ENCODE assay signal across 8 mouse cellular contexts in genomic region chr10:78412319-78413151, GRCm38 (mm10). TPM values are rescaled to one million over a fixed set of nuclear protein-coding genes. Genes with fewer than 3 reads are reported as not detected.
A peak's percentile ranks its signal among the peaks of the same experiment; 100 is the strongest.
DNase-seq lines count a peak whose midpoint lies in the region; ATAC-seq and TF ChIP-seq lines count a peak whose summit lies in the region.

Gene Rrp1 (minus strand): TSS chr10:78413043.

- TF ChIP-seq CTCF in Patski (IDR thresholded peaks at IDR 0.05) = no peak

- H3K36me3 ChIP-seq in hindbrain, embryonic 13.5 days = peaks cover 33% of the 10 kb centered on the region

- under 1% methylated on average over 70 of the region's 70 CpGs for WGBS in hindbrain, embryonic 13.5 days

- peak within 1 kb of the TSS; percentile 85 for H3K9ac ChIP-seq in hindbrain, embryonic 13.5 days

- POLR2A ChIA-PET in Patski (lab: Charles Lee) = interaction anchor here (0.9 to 1.9 kb wide), 4 partner anchors 12 to 49 kb away, joined by 3 to 7 read pairs (median 5); no protein-coding TSS in a partner anchor

- H3K27me3 ChIP-seq in Patski = no peaks in the 10 kb centered on the region
- H3K27me3 ChIP-seq in hindbrain, embryonic 13.5 days = no peaks in the 10 kb centered on the region

- peaks cover 14% of the 10 kb centered on the region for H3K4me1 ChIP-seq in hindbrain, embryonic 13.5 days (replicated peaks)

- peak; percentile 44 for ATAC-seq in Patski
- peak; percentile 94 for ATAC-seq in hindbrain, embryonic 13.5 days (ENCODE audit: low FRiP score)

- DNase-seq in Patski (ENCODE audit: low read depth, low spot score) = no peak
- DNase-seq in cerebellum, postnatal 14 days = peak; percentile 97 to 99
- DNase-seq in frontal cortex, postnatal 14 days (ENCODE audit: low spot score in 2 of 2) = peak; percentile 96
- DNase-seq in layer of hippocampus, postnatal 25 days (ENCODE audit: extremely low spot score in 1 of 2, low spot score in 1 of 2) = peak; percentile 98 to 99
- DNase-seq in lung, postnatal 25 days (ENCODE audit: low spot score) = peak; percentile 94
- peak; percentile 95 for DNase-seq in retina, embryonic 14.5 days (ENCODE audit: low spot score)
- DNase-seq in thymus, postnatal 4 days = peak; percentile 97

- H3K4me2 ChIP-seq in hindbrain, embryonic 13.5 days = peak within 1 kb of the TSS; percentile 71

- CTCF ChIA-PET in Patski (lab: Charles Lee) = interaction anchor here (0.7 to 2.1 kb wide), 16 partner anchors 8 to 122 kb away, joined by 3 to 14 read pairs (median 4); no protein-coding TSS in a partner anchor

- in situ Hi-C loops in Patski (cut with MboI; ENCODE audit: low pct_unique_long_range_greater_than_20kb) = no loop called here

- no peaks in the 10 kb centered on the region for H3K9me3 ChIP-seq in hindbrain, embryonic 13.5 days

- H3K4me3 ChIP-seq in hindbrain, embryonic 13.5 days = peak within 1 kb of the TSS; percentile 88

- H3K27ac ChIP-seq in hindbrain, embryonic 13.5 days = peak within 1 kb of the TSS; percentile 89

RNA-seq across cellular contexts. Expression of gene Rrp1, which starts in this region (rescaled TPM):
- polyA plus RNA-seq in Patski (2021) = 297 TPM
- polyA plus RNA-seq in hindbrain, embryonic 13.5 days (2015; fragmentation: Nextera tagmentation; extraction: Ambion mirVana) = 385 and 394 TPM in 2 replicates
- 100 to 1,000 TPM; 332 to 335 TPM for total RNA-seq in layer of hippocampus, postnatal 25 days (2021)
